Mouse (Mus musculus) brain, embryonic 14.5 days (tissue): ENCODE results near the gene Zfp652.

Experiments used
- CTCF ChIP-seq: fragments of 200-500 bp; IDR thresholded peaks from 2 replicates; pipeline ENCODE4 v1.5.1; 2012; ENCODE audit warnings: inconsistent platforms, mild to moderate bottlenecking, moderate library complexity, borderline replicate concordance; ENCODE audit not compliant: insufficient read depth, insufficient read length; ENCODE audit errors: extremely low read depth
- POLR2A ChIP-seq: fragments of 200-500 bp; IDR thresholded peaks from 2 replicates; pipeline ENCODE4 v1.6.1; 2012; ENCODE audit warnings: mild to moderate bottlenecking, inconsistent platforms, borderline replicate concordance; ENCODE audit not compliant: poor library complexity, insufficient read depth, insufficient read length, severe bottlenecking; ENCODE audit errors: extremely low read depth

DNA sequence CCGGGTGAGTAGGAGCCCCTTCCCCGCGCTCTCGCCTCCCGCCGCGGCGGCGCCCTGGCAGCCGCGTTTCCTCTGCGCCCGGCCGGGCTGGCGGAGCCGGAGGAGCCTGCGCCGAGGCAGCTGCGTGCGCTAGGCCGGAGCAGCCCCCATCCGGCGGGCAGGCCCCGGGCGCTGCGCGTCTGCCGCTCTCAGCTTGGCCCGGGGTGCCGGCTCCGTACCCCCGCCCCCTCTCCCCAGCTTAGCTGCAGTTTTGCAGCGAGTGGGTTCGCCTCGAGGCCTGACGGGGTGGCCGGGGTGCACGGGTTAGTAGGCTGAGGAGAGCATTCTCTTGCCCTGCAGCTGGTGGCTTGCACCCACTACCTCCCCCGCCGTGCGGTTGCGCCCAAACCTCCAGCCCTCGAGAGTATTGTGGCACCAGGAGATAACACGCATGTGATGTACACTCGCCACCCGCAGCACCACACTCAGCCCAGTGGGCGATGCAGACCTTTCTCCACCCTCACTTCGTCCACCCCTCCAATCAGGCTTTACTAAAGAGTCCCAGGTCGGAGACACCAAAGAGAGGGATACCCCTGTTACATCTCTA lies 845 bp downstream of the Zfp652 start:
- TF ChIP-seq POLR2A, result no peak
- TF ChIP-seq CTCF, result no peak
